Mouse (Mus musculus) mouse embryonic stem cell (cell line): ENCODE results near the gene Adcy7.

Source experiments
- in situ Hi-C, 2 experiments: fragments of 300-500 bp; cut with MboI; formaldehyde crosslinking; loops; 1 replicate in 1 of 2; 3 replicates in 1 of 2; pipeline ENCODE4 v1.14.3; 2019 to 2020; ENCODE audit warnings: low sequenced_read_pairs in 2 of 2, low pct_unique_long_range_greater_than_20kb in 1 of 2, mixed read lengths in 1 of 2; ENCODE audit not compliant: unreplicated experiment in 1 of 2

The Adcy7 gene

DNA sequence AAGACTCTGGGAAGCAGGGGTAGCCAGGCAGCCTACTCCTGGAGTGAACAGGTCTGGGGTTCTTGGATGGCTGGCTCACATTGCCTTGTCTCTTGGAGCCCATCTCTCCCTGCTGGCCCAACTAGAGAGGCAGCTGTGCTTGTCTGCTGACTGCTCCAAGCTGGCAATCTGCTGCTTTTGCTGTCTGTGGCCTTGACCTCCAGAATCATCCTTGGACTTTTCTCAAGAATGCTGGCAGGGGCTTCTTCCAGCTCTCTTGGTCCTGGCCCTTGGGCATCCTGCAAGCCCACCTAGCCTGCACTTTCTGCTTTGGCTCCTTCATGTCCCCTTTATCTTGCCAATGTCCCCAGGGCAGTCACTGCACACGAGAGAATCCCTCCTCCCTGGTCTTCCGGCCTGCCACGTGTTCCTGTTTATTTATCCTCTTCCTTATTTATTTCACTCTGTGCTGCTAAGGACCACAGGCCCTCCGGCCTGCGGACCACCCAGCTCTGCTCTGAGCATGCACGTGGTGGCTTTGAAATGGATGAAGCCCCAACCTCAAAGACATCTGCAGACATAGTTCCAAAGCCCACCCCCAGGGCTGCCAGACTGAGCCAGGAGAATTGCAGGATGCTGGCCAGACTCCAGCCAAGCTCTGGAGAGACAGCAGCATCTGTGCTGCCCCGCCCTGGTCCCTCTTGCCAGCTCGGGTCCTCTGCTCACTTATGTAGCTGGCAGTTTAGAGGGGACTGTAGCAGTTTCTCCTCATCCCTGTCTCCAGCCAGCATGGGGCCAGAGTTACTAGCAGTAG, 44.1 kb downstream of the Adcy7 start:
- in situ Hi-C loops = no loop called here

DNA sequence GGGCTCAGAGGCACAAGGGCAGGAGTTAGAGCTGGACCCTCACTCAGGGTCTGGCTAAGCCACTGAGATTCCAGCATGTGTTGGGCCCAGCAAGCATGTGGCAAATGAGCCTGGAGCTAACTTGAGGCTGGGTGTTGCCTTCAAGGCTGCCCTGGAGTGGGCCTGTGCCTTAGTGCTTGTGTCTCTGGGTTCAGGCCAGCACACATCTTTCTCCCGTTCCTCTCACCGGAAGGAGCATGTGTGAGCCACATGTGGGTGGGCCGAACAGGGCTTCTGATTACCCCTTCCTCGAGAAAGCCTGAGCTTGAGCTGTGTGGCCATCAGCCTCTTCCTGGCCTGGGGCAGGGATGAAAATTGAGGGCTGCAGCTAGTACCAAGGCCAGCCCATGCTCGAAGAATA, 45.1 kb downstream of the Adcy7 start:
- in situ Hi-C loops = no loop called here

DNA sequence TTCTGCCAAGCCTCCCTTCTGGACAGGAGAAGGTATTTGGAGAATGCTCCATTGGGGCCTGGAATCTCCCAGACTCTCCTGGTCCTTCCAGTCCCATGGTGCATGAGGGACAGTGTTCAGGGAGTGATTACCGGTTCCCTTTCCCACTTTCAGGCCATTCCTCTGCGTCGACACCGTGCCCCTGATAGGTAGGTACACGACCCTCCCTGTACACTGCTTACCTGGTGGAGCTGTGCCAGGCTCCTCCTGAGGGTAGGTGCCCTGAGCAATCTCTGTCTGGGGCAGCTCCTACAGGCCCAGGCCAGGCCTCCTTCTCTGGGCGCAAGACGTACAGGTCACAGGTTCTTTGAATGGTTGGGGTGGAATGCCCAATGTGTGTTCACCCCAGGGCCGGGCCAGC, 45.9 kb downstream of the Adcy7 start:
- in situ Hi-C loops = no loop called here

DNA sequence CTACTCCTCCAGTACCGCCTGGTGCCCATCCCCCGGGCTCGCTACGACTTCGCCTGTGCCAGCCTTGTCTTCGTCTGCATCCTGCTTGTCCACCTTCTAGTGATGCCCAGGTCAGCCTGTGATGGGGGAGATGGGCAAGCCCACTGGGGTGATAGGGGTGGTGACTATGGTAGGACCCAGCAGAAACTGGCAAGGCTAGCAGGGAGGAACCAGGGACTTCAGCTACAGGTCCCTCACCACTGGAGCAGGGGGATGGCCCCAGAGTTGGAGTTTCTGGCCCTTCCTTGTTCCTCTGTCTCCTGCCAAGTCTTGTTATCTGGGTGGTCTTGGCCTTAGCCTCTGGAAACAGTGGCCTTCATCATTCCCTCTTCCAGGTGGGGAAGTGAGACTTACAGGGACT, 47.9 kb downstream of the Adcy7 start:
- in situ Hi-C loops = no loop called here

DNA sequence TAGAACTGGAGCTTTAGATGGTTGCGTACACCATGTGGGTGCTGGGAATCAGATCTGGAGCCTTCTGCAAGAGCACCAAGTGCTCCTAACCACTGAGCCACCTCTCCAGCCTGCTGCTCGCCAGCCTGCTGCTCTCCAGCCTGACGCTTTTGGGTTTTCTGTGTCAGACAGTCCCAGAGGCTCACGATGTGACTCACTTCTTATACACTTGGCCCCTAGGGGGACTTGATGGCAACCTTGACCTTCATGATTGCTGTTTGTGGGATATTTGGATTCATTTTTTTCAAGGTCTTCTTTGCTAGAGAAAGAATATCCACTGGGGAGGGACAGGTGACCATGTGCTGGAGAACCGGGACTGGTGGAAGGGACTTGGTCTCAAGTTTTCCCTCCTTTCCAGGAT, 49.2 kb downstream of the Adcy7 start:
- in situ Hi-C loops = no loop called here

DNA sequence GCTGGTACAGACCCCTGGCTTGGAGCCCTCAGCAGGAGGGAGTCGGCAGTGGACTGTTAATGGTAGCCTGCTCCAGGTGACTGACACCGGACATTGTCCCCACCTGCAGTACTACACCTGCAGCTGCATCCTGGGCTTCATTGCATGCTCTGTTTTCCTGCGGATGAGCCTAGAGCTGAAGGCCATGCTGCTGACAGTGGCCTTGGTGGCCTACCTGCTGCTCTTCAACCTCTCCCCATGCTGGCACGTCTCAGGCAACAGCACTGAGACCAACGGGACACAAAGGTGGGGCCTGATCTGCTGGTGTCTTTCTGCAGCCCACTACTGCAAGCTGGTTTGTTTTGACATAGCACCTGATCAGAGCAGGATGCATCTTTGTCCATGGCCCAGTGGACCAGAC, 51.3 kb downstream of the Adcy7 start:
- in situ Hi-C loops = no loop called here

DNA sequence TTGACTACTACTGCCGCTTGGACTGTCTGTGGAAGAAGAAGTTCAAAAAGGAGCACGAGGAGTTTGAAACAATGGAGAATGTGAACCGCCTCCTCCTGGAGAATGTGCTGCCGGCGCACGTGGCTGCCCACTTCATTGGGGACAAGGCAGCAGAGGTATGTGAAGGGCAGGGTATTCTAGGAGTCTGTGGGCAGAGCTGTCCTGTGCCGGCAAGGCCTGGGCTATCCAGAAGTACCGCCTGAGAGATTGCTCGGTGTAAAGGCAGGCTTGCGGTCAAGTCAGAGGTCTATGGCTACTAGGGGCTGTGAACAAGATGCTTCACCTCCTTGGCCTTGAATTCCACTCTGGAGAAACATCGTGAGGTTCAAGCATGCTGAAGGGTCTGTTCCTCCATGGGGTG, 52.6 kb downstream of the Adcy7 start:
- in situ Hi-C loops = no loop called here

DNA sequence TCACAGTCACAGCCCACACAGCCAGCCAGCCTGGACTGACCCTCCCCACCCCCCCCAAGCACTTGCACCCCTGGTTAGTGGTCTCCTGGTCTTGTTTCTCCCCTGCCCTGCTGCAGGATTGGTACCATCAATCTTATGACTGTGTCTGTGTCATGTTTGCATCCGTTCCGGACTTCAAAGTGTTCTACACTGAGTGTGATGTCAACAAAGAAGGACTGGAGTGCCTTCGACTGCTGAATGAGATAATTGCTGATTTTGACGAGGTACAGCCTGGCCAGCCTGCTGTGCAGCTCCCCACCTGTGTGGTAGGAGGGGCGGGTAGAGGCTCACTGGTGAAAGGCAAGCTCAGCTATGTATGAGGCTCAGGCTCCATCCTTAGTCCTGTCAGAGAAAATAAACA, 53.0 kb downstream of the Adcy7 start:
- in situ Hi-C loops = no loop called here

DNA sequence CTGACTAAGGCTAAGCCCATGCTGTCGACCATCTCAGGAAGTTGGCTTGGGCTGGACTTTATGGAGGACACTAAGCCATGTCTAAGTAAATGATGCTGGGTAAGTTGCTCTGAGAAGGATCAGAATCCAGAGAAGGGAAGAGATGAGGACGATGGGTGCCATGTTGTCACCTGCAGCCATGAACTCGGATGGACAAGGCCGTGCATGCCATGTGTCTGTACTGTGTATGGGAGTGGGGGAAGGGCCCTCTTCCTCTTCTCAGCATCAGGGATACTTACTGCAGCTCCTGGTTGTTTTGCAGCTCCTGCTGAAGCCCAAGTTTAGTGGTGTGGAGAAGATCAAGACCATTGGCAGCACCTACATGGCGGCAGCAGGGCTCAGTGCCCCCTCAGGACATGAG, 53.6 kb downstream of the Adcy7 start:
- in situ Hi-C loops = no loop called here

DNA sequence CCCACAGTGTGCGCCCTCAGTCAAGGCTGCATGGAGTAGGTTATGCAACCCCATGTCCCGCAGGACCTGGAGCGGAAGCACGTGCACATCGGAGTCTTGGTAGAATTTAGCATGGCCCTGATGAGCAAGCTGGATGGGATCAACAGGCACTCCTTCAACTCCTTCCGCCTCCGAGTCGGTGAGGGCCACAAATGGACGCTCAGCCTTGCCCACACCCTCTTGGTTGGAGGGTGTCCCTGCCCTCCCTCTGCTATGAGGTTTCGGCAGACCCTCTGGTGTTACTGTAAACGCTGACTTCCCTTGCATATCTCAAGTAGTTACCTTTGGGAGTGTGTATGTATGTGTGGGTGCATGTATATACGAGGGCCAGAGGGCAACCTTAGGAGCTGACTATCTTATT, 54.1 kb downstream of the Adcy7 start:
- in situ Hi-C loops = no loop called here

DNA sequence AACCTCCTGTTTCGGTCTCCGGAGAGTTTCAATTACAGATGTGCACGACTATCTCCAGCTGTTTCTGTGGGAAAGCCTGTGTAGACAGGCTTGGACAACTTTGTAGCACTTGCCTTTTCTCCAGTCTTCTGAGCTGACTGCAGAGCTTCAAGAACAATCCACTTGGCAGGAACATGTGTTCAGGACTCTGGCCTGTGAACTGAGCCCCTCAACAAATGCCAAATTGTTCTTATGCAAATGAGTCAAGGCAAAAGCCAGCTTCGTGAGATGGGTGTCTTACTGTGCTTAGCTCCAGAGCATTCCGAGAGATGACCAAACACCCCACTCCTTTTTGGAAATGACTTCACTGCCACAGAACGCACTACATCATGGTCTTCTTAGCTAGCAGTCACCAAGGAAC, 56.5 kb downstream of the Adcy7 start:
- in situ Hi-C loops = no loop called here

DNA sequence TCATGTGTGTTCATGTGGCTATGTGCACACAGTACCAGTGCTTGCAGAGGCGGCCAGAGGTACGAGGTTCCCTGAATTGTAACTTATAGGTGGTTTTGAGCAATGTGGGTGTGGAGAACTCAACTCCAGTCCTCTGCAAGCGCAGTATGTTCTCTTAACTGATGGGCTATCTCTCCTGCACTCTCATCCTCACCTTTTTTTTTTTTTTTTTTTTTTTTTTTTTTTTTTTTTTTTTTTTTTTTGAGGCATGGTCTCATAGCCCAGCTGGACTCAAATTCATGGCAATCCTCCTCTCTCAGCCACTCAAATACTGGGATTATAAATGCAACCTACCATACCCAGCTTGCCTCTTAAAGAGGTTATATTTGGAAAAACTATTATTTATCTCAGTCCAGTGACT, 58.6 kb downstream of the Adcy7 start:
- in situ Hi-C loops = no loop called here

DNA sequence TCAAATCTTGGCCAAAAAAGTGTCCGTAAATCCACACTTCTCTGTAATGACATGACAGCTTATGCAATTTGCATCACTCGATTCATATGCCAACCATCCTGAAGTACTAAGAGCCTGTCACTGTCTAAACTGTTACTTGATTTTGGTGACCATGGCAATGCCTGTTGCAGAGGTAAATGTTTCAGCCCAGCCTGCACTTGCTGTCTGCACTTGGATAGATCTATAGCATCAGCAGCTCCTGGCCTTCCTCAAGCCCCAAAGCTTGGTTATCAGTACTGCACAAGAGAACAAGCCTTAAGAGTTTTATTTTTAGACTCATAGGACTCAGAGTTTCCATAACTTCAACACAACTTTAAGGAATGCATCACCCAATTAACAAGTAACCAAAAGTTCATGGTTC, 62.2 kb downstream of the Adcy7 start:
- in situ Hi-C loops = no loop called here

DNA sequence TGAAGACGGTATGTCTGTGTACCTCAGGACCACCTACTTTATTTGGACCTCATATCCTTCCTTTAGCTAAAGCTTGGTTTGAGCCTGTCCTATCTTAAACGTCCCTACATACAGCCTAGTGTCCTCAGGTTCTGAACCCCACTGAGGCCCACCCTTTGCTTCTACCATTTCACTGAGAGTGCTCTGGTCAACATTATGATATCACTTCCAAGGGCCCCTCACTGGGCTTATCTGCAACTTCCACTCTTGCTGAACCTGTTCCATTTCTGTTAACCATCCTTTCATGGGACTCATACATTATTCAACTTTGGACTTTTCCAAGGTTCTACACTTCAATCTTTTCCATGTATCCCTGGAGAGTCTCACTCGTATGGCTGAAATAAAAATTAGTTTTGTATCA, 62.8 kb downstream of the Adcy7 start:
- in situ Hi-C loops = no loop called here

DNA sequence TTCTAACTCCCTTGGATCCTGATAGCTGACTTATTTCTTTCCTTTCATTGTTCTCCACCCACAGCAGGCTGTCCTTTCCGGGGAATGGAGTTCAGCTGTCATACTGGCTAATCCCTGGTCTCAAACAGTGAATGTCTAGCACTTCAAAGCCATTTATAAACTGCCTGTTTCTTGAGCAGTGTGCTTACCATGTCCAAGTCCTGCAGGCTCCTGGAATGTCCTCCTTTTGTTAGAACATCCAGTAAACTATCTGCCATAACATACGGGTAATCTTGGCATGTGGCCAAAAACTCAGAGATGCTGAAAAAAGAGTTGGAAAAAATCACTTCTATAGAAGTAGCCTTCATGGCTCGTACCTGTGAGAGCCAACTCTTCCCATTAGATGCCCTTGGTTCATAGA, 67.0 kb downstream of the Adcy7 start:
- in situ Hi-C loops = no loop called here

DNA sequence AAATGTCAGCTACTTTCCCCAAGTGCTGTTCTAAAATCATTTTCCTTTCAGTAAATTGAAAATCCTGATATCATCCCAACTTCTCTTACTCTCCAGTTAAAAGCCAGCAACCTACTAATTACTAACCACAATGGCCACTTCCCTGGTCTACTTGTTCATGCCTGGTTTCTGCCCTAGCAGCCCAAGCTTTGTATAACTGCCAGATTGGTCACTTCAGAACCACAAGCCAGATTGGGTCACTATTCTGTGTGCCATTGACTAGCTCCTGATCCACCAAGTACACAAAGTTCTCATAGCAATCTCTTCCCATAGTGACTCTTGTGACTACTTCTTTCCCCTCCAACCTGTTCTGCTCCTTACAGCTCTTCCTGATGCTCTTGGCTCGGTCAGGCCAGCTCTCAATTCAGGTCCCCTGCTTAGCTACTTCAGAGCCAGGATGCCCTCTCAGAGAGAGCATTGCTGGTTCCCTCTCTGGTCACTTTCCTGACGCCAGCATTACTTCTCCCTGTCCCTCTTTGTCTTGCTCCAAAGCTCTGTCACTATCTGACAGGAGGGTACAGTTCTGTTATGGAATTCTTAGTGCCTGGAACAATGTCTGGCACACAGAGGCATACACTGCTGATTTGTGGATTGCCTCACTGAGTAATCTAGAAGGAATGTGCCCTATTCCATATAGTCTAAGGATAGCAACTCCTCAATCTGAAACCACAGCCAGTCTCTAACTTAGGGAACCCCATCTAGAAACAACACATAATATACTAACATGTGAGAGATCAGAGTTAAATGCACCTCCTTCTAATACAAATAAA, 67.9 kb downstream of the Adcy7 start:
- in situ Hi-C loops = no loop called here

DNA sequence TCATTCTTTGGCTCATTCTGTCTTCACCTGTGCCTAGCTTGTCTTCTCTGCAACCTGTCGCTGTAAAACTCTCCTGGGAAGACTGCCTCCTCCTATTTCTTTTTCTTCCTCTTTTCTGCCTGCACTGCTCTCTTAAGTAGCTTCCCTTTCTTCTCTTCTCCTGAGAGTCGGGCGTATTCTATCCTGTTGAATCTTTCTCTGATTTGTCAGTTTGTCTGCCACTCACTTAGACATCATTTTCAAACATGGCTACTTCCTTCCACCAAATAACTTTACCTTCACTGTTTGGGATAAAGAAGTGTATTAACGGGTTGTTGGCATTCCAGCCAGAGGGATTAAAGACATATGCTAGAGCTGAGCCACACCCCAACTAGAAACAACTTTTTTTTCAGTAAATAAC, 69.8 kb downstream of the Adcy7 start:
- in situ Hi-C loops = no loop called here

DNA sequence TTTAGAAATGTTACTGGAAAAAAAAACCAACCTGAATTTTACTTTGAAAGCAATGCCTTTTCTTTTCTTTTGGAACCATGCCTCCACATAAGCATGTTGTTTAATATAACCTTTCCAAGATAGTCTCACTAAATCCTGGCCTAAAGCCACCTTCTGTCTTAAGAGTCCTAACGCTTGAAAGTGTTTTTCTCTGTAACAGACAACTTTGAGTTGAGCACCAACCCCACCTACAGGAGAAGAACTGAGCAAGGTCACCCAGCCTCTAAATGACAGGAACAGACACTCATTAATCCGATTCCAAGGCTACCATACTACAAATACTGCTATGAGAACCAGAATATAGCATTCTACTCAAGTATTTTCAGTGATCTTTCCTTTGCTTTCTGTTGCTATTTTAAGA, 76.8 kb downstream of the Adcy7 start:
- in situ Hi-C loops = no loop called here

DNA sequence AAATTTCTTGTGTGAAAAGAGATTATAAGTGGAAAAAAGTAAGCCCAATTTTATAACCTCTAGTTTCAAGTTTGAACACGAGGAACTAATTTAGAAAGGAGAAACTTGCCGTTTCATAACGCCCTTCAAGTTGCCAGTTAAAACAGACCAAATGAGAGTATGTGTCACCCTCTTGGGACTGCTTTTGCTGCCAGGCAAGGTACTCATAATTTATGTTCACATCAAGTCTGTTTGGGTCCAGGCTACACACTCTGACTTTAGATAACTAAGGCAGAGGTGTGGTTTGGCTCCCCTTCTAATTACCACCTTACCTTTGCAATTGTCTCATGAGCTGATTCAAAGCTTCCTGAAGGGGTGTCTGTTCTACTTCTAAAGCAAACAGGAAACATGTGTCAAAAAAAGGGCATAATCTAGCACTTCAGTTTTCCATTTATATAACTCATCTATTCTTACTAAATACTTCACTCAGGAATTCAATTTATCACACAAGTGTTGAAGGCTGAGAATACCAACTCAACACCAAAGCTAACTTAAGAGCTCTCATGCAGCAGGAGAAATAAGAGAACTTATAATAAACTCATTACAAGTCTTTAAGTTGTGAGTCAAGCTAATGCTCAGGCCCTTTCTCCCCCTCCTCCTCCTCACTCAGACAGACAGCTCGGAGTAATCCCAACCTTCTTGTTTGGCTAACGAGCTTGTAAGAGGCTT, 85.2 kb downstream of the Adcy7 start:
- in situ Hi-C loops = no loop called here

DNA sequence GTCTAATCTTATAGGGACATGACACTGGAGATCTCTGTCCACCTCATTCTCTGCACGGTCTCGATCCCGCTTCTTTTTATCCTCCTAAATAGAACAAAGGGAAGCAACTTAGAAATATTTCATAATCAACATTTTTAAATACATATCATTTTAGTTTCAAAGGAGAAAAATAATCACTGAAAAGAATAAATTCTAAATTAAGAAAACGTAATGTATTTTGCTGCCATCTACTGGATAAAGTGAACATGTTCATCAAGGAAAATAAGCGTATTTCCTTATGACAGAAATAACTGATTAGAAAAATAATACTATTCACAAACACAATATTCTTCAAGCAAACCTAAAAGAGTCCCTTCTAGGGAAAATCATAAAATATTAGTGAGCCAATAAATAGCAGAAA, 85.7 kb downstream of the Adcy7 start:
- in situ Hi-C loops = no loop called here
